Mouse (Mus musculus): Measurements from ENCODE around the gene Gtf2f2. TPM values are rescaled to one million over a fixed set of nuclear protein-coding genes. Genes with fewer than 3 reads are reported as not detected.

Gtf2f2 gene
- 27.0 TPM for total RNA-seq (2023)

GRCm38 (mm10) chr14:76010102-76011061 is at the start of gene Gtf2f2:
Gene Gtf2f2 (minus strand): TSS chr14:76010865.

GRCm38 (mm10) chr14:75954766-75955165 is 55.9 kb downstream of the Gtf2f2 start, which contains the start of gene Kctd4:
Gene Kctd4 (plus strand): TSS chr14:75955009.

Other genes with a start within 250 kb of the Gtf2f2 start
- gene Slc25a30, start 223.8 kb downstream of the Gtf2f2 start, total RNA-seq (2023), result 60.5 TPM
- gene Tpt1, start 165.8 kb downstream of the Gtf2f2 start, total RNA-seq (2023), result 9,503 TPM
- gene Kctd4, start 55.9 kb downstream of the Gtf2f2 start, total RNA-seq (2023), result not detected
- 19.8 TPM for gene Gpalpp1, start 99.9 kb upstream of the Gtf2f2 start, total RNA-seq (2023)
- 15.6 TPM for gene Nufip1, start 100.0 kb upstream of the Gtf2f2 start, total RNA-seq (2023)

Data from CD8-positive naive resting alpha-beta T cell, adult 57 days (primary cell).